Mouse (Mus musculus) embryonic fibroblast, embryonic 13.5 days (primary cell): Measurements from ENCODE around the gene Tspan11. TPM values are rescaled to one million over a fixed set of nuclear protein-coding genes. Genes with fewer than 3 reads are reported as not detected.

ENCODE experiments used
- H3K27ac ChIP-seq: 2 replicates; pipeline ENCODE4 v1.5.1; 2012; ENCODE audit warnings: low read length, control low read depth, inconsistent platforms; ENCODE audit not compliant: insufficient read depth
- H3K4me1 ChIP-seq: 2 replicates; pipeline ENCODE4 v1.6.1; 2011; ENCODE audit warnings: low read length; ENCODE audit not compliant: control insufficient read depth, insufficient read depth
- H3K4me3 ChIP-seq: 2 replicates; pipeline ENCODE4 v1.5.1; 2011; ENCODE audit warnings: mild to moderate bottlenecking, control low read depth, low read length; ENCODE audit not compliant: insufficient read depth
- CTCF ChIP-seq: IDR thresholded peaks from 2 replicates; pipeline ENCODE4 v1.5.1; 2011; ENCODE audit warnings: mild to moderate bottlenecking, control low read depth, low read length, moderate library complexity, borderline replicate concordance; ENCODE audit not compliant: insufficient read depth
- POLR2A ChIP-seq: IDR thresholded peaks from 2 replicates; pipeline ENCODE4 v1.6.1; 2011; ENCODE audit warnings: low read depth, mild to moderate bottlenecking, control low read depth, low read length, moderate library complexity
- polyA plus RNA-seq: library from polyadenylated mRNA; stranded (reverse); fragments of >200 nt; gene quantifications from 2 replicates; pipeline ENCODE4 v1.2.4, GENCODE M21; 2011; ENCODE audit warnings: low read depth; ENCODE audit not compliant: missing spikeins, insufficient read length

Tspan11 gene
- 12.8 and 17.9 TPM in 2 replicates for polyA plus RNA-seq

DNA sequence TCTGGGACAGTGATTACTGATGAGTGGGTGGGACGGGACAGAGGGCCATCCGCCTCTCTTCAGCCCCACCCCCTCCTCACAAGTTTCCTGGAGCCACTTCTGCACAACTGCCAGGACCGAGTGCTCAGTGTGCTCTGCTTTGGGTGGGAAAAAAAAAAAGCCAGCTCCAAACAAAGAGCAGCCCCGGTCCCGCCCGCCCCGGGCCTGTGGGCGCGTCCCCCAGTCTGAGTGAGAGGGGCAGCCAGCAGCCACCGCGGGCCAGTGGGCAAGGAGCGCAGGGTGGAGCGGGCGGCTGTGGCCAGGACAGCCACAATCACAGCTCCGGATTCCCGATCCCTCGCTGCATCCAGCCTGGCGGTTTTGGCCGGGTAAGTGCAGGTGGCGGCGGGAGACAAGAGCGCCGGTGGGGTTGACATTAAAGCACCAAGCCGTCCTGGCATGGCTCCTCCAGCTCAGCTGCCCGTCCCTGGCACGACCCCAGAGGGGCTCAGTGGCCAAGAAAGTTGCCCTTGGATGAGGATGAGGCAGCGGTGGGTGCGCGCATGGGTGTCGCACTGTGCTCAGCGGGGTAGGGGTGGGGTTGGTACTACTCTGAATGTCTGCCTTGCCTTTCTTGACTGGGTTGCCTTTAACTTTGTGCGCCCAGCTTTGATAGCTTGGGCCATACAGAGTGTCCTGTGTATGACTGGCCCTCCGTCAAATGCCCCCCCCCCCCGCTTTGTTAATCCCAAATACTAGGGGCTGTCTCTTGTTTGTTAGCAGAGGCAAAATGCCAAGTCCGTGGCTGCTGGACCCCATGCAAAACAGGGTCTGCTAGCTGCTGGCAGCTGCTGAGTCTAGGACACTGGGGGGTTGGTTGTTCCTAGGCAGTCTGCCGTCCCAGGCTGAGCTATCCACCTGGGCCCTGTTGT, at the start of gene Tspan11:
TSS of gene Tspan11 (plus strand) at position 79 of the 911 bp plus-strand sequence.
- Histone ChIP-seq H3K27ac (peak within 1 kb of the TSS; percentile 63), H3K4me1 (peaks cover 6% of the 10 kb centered on the region; the same call in 1 of the 2 replicates), H3K4me3 (peak within 1 kb of the TSS; percentile 53)
- no peak; the same call in 1 of the 2 replicates for TF ChIP-seq POLR2A
- no peak for TF ChIP-seq CTCF

DNA sequence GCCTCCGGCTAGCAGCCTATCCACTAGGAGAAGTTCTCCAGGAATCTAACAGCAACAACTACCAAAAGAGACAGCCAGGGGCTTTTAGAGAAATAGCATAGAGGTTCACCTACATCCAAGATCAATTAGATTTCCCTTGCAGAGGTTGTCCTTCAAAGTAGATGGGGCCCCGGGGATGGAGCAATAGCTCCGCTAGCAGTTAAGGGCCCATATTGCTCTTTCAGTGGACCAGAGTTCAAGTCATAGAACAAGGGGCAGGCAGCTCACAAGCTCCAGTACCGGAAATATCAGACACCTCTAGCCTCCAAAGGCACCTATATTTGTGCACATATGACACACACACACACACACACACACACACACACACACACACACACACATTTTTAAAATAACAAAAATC, 49.5 kb upstream of the Tspan11 start:
- no peak overlapping the region for H3K27ac ChIP-seq
- TF ChIP-seq CTCF (no peak), POLR2A (no peak)

DNA sequence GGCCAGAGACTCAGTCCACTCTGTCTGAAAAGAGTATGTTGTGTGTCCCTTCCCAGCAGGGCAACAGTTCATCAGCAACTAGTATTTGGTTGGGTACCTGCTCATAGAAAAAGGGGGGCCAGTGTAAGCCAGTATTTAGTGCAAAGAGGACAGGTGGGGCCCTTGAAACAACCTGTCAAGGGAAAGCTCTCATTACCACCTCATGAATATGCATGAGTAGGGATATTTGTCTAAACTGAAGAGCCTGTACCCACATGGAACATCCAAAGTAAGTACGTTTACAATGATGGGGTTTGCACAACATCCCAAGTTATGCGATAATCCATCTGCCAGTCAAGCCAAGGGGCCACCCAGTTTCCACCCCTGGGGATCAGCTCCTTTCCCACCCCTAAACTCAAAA, 47.9 kb upstream of the Tspan11 start:
- TF ChIP-seq POLR2A (no peak), CTCF (no peak)
- H3K4me3 ChIP-seq = no peak overlapping the region
- no peak overlapping the region for H3K27ac ChIP-seq
- H3K4me1 ChIP-seq = no peaks in the 10 kb centered on the region

More for the DNA sequence above, 49.5 kb upstream of the Tspan11 start:
- no peaks in the 10 kb centered on the region for H3K4me1 ChIP-seq
- no peak overlapping the region for H3K4me3 ChIP-seq

DNA sequence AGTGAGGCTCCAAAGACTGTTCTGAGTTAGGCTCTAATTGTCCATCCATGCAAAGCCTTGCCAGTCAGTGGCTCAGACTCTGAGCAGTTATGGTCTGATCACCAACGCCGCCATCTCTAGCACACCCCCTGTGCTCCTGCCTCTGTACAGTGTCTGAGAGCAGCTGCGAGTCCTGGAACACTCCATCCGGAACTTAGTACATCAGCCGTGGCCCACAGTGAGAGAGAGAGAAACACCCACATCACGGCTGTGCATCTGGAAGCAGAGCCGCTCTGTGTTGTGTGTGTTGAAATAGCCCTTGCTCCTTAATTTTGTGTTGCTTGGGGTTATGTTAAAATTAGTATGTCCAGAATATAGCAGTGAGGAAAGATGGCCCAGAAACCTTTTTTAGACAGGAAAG, 47.2 kb upstream of the Tspan11 start:
- H3K4me1 ChIP-seq = no peaks in the 10 kb centered on the region
- H3K4me3 ChIP-seq = no peak overlapping the region
- TF ChIP-seq CTCF (no peak), POLR2A (no peak)
- H3K27ac ChIP-seq = no peak overlapping the region

DNA sequence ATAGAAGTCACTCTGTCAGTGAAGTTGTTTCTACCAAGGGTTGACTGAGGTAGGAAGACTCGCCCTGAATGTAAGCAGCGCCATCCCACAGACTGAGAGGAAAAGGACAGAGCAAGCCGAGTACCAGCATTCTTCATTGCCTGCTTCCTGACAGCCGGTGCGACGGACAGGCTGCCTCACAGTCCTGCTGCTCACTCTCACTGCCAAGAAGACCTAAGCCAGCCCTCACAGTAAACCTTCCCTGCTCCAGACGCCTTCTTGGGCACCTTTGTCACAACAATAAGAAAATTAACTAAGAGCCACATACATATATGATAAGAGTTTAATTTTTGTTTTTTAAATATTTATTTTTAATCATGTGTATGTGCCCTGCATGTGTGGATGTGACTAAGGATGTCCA, 46.1 kb upstream of the Tspan11 start:
- Histone ChIP-seq H3K4me3 (no peak overlapping the region), H3K27ac (no peak overlapping the region), H3K4me1 (no peaks in the 10 kb centered on the region)
- TF ChIP-seq POLR2A = no peak
- TF ChIP-seq CTCF = no peak

DNA sequence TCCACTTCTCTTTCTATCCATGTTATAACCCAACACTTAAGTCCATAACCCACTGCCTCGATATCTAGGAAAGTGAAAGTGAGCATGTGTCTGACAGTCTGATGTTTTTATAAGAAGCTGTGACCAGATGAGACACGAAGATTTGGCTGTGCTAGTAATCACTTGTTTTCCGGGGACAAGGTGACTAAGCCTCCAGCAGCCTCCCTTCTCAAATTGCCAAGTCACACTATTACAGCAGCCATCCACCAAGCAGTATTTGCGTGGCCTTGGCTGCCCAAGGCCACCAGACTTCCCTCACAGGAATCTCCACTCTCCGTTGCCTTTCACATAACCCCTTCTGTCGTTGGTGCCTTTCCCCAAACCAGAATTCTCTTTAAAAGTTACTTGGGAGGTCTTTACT, 40.9 kb upstream of the Tspan11 start:
- Histone ChIP-seq H3K4me3 (no peak overlapping the region), H3K27ac (no peak overlapping the region), H3K4me1 (no peaks in the 10 kb centered on the region)
- TF ChIP-seq POLR2A (no peak), CTCF (no peak)

DNA sequence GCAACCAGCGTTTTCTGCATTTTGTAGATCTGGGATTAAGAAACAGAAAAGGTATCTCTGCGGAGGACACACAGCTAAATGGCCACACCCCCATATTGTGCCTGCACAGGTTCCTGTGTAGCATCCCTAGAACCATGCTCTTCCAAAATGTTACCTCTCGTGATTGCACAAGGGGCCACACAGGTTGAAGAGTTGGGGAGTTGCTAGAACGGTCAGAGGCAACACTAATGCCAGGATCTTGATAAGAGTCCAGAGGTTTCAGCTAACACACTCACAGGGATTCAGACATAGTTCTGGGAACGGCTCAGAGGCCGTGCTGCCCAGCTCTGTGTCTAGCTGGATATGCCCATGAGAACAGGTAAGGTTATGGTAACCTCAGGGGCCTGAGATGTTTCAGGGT, 37.9 kb upstream of the Tspan11 start:
- no peaks in the 10 kb centered on the region for H3K4me1 ChIP-seq
- no peak for TF ChIP-seq CTCF
- no peak for TF ChIP-seq POLR2A

DNA sequence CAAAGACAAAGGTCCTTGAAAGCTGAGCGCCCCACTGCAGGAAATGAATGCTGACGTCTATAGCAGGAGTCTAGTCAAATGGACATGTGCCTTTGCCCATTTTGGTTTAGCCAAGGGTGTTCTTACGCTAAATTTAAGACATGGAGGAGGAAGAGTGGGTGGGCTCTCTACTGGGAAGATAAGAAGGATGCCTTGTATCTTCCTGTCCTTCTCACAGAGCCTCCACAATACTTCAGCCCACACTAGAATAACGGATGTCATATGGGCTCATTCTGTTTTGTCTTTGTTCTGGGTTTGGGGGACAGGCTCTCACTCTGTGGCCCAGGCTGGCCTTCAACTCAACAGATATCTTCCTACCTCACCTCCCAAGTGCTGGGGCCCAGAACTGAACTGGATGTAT, 35.8 kb upstream of the Tspan11 start:
- H3K27ac ChIP-seq = no peak overlapping the region
- no peak for TF ChIP-seq POLR2A
- TF ChIP-seq CTCF = no peak
- no peak overlapping the region for H3K4me3 ChIP-seq
- H3K4me1 ChIP-seq = no peaks in the 10 kb centered on the region

More for the DNA sequence above, 37.9 kb upstream of the Tspan11 start:
- Histone ChIP-seq H3K4me3 (no peak overlapping the region), H3K27ac (no peak overlapping the region)

DNA sequence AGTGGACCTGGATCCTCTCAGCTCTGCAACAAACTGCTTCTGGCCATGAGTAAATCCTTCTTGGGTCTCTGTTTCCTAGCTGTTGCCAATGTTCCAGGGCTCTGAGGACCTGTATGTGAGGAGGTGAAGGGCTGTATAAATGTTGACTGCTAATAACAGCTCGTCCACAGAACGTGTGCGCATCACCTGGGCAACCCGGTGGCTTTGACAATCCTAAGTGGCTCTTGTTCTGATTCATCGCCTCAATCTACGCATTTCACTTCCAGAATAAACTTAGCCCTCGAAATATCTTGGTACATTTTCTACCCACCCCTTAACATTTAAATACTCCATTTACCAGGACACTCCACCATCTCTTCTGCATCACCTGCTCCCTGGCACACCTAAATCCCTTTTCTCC, 34.1 kb upstream of the Tspan11 start:
- H3K27ac ChIP-seq = no peak overlapping the region
- H3K4me1 ChIP-seq = no peaks in the 10 kb centered on the region
- H3K4me3 ChIP-seq = no peak overlapping the region
- TF ChIP-seq CTCF (no peak), POLR2A (no peak)

DNA sequence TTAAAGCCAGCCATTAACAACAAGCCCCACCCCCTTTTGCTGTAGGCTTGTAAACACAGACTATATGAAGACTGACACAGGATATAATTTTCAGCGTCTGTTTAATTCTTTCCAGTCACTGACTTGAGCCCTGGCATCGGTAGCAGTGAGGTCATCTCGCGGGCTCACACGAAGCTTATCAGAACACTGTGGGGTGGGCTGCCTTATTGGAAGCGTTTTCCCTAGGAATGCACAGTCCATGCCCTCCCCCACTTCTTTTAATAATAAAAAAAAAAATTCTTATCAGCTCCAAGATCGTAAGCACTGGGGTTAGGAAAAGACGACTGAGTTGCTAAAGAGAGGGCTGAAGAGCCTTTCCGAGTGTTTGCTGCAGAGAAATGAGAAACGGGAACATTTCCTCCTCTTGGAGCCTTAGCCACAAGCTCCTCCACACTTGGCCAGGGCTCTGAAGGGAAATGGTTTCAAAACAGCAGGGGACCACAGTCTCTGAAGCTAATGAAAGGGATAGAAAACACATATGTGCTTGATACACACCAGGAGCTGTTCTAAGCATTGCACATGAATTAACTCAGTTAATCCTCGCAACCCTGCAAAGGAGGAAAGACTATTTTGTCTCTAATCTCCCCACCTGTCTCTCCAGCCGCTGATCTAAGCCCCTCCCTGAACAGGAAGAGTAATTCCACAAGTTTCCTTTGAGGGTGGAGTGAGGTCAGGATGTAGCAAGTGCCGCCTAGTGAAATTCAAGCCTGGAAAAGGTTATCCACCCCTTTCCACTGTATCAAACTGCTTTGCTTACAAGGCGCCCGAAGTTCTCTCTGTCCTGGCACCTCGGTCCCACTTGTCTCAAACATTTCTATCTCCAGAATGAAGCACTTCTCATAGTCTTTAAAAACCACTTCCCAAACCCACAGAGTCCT, 33.4 kb upstream of the Tspan11 start:
- no peak overlapping the region for H3K4me3 ChIP-seq
- TF ChIP-seq CTCF (no peak), POLR2A (no peak)
- H3K4me1 ChIP-seq = no peaks in the 10 kb centered on the region
- no peak overlapping the region for H3K27ac ChIP-seq

DNA sequence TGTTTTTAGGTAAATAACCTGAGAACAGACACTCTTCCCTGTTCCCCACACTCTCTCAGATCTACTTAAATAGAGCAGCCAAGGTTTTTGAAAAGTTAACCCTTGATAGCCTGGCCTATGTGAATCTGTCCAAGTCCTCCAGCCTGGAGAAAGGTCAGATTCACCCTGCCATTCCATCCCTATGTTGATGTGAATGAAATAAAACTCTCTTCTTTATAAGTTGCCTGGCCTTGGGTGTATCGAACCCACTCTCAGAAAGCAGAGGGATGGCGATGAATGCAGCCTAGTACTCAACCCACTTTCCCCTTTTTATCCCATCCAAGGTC, 32.7 kb upstream of the Tspan11 start:
- Histone ChIP-seq H3K4me3 (no peak overlapping the region), H3K4me1 (no peaks in the 10 kb centered on the region), H3K27ac (no peak overlapping the region)
- no peak for TF ChIP-seq POLR2A
- no peak for TF ChIP-seq CTCF
